Mouse (Mus musculus) MN1 (cell line): ENCODE results near the gene Prr13.

Source experiments
- DNase-seq: peaks from one replicate; pipeline ENCODE4 v3.0.0-alpha.2; 2016; ENCODE audit warnings: low spot score

Gene Prr13

DNA sequence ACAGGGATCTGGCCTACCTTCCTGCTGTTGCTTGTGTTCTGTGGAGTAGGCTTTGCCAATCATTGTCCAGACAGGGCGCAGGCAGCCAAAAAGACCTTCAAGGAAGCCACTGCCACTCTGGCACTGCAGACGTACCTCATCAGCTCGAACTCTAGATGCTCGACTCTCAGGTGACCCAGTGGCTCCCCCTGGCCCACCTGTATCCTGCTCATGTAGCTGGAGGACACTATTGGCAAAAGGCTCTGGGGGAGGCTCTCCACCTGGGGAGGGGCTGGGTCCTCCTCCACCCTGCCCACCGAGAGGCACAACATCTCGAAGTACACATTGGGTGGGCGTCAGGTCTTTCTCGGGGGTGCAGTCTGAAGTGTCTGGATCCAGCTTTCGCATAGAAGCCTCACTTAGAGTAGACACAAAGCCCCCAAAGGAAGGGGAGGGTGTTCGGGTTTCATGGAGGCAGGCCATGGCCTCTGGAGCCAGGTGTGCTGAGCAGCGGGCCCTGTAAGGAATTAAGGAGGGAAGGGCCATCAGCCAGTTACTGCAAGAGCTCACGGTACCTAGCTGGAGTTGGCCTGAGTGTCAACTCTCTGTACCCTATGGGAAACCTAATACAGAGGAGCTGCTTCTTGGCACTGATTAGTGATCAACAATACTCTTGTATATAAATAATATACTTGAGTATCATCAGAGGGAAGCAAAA lies 46.4 kb downstream of the Prr13 start:
- no peak for DNase-seq

DNA sequence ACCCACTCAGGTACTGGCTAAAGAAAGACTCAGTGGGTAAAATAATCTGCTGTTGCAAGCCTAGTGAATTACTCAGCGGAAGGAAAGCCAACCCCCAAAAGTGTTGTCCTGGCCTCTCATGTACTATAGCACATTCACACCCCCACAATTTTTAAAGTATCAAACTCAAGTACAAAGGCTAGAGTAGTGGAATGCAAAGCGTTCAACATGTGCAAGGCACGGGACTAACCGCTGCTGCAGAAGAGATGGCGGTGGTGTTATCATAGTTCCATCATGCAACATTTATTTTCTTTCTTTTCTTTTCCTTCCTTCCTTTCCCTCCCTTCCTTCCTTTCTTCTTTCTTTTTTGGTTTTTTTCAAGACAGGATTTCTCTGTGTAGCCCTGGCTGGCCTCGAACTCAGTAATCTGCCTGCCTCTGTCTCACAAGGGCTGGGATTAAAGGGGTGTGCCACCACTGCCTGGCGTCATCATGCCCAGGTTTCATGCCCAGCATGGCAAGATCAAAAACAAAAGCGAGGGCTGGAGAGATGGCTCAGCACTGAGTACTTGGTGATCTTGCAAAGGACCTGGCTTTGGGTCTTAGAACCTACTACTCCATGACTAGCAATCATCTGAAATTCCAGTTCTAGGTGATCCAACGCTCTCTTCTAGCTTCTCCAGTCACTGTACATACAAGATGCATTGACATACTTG lies 47.1 kb downstream of the Prr13 start:
- DNase-seq = no peak

DNA sequence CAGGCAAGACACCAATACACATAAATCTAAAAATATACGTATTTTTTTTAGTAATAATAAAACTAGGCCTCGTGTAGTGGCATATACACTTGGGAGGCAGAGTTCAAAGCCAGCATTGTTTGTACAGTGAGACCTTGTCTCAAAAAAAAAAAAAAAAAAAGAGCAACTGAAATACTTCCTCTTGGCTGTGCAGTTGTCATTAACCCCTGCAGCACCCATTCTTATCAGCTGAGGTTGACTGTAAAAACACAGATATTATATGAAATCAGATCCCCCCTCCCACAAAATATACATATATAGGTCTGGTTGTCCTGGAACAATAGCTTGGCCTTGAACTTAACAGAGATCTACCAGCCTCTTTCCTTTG lies 47.6 kb downstream of the Prr13 start:
- no peak for DNase-seq

DNA sequence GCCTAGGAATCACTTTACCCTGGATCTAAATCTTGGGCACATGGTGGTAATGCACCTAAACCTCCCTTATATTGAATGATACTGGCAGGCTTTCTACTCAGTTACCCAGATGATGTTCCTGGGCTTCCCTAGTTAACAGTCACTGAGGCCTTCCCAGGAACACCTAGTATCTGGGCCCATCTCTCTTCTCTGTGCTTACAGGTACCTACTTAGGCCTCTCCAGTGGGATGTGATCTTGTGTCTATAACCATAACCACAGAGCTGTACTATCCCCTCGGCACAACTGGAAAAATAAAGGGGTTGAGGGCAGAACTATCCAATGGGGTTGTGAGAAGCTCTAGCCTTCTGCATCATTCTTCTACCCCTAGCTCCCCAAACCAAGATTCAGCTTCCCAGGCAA lies 48.0 kb downstream of the Prr13 start:
- DNase-seq = no peak

DNA sequence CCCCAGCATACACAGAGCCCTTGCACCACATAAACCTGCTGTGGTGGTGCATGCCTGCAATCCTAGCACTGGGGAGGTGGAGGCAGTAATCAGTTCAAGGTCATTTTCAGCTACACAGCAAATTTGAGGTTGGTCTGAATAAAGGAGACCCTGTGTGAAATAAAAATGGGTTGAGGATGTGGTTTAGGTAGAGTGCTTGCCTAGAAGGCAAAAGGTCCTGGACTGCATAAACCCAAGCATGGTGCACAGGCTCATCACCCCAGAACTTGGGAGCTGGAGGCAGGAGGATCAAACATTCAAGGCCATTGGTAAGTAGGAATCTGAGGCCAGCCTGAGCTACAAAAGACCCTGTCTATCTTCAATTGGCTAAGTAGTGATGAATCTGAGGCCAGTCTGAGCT lies 48.7 kb downstream of the Prr13 start:
- DNase-seq = no peak

DNA sequence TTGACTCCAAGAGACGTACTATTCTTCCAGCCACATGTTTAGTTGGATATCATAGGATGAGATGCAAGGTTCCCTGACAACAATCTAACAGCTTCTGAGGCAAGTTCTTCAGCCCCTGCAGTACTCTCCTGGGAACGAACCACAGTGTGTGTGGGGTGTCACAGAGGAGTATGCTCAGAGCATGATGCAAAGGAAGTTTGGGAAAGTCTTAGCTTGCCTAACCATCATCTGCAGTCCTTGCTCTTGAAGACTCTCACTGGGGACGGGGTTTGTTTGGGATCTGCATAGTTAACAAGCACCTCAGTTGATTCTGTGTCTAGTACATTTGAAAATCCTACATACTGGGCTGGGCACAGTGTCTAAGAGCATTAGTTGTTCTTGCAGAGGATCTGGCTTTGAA lies 49.5 kb downstream of the Prr13 start:
- no peak for DNase-seq

DNA sequence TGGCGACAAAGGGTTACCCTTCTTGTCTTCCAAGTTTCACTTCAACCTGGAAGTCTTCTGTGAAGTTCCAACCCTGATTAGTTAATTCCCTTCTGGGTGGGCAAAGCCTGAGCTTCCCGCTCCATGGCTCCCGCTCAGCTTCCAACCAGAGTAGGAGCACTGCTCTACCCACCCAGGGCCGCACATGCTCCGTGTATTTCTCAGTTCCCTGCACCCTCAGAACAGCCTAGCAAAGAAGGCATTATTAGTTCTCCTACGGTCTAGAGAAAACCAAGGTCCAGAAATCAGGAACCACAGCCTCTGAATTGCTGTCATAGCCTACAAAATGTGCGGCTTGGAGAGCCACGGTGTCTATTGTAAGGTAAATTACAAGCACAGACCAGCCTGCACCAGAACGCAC lies 51.3 kb downstream of the Prr13 start:
- DNase-seq = peak; percentile 55

DNA sequence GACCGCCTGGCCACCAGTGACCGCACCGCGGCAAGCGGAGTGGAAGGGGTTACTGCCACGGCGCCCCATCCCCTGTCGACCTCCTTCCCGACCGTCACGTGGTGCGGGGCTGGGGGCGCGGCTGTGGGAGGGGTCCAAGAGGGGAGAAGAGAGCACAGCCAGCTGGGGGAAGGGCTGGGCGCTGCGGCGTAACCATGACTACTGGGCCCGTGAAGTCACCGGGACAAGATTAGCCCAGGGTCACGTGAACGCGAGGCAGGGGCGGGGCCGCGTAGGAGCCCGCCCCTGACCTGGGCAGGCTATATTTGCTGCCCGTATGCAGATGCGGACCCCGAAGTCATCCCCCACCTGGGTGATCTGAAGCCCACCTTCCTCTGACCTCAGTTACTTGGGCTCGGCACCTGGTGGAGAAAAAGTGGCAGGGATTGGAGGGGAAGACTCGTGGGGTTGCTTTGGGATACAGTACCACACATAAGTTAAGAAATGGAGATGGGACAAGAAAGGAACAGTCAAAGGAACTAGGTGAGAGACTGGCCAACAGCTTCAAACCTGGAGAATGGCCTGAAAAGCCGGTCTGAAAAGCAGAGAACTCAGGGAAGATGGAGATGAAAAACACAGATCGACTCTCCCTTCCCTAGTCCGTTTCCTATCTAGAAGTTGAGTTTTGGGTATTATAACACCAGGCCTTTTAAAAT lies 51.9 kb downstream of the Prr13 start:
- DNase-seq = peak; percentile 98

DNA sequence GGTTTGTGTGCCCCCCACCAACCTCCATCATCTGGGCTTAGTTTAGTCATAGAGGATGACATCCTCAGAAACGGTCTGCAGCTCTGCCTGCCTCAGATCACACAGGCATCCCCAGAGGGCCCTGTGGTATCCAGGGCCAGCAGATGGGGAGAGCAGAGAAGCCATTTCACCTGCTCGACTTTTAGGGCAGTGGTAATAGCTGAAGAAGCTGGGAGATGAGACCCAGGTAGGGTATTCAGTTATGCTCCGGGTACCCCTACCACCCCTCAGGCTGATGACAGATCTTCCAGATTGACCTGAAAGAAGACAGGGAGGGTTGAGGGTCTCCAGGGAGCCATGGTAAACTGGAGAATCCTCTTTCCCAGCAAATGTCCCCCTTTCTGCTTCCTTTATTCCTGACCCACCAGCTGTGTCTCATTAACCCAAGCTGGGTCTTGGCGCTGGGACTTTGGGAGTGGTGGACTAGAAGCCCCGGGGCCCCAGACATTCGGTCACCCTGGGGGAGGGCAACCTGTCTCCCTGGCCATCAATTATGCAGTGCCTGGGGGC lies 52.5 kb downstream of the Prr13 start:
- DNase-seq = peak; percentile 67

DNA sequence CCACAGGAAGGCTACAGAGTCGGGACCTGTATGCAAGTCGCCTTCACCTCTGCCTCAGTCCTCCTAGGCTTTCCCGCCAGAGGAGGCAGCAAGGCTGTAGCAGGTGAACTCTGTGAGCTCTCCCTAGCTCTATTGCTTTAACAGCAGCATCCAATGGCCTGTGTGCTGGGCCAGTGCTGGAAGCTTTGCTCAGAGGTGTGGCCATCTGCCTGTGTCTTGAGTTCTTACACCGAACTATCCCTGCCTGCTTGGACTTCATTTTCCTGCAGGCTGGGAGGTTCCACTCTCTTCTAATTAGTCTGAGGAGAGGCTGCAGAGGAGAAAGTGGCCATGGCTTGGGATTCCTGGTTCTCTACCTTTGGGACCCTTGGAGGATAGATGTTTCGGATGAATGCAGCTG lies 53.2 kb downstream of the Prr13 start:
- peak; percentile 64 for DNase-seq
